Mouse (Mus musculus) ES-Bruce4 (cell line): ENCODE measurements around the gene Tulp2. TPM values are rescaled to one million over a fixed set of nuclear protein-coding genes. Genes with fewer than 3 reads are reported as not detected.

Experiments used
- H3K27ac ChIP-seq: 2 replicates; pipeline ENCODE4 v1.5.1; 2012; ENCODE audit warnings: low read length, inconsistent platforms; ENCODE audit not compliant: insufficient read depth
- H3K27me3 ChIP-seq: 2 replicates; pipeline ENCODE4 v1.6.1; 2012; ENCODE audit warnings: mild to moderate bottlenecking, low read length, inconsistent platforms; ENCODE audit not compliant: control insufficient read depth, poor library complexity, insufficient read depth, severe bottlenecking
- H3K36me3 ChIP-seq: 2 replicates; pipeline ENCODE4 v1.6.1; 2012; ENCODE audit warnings: inconsistent platforms, mild to moderate bottlenecking, low read length, moderate library complexity; ENCODE audit not compliant: control insufficient read depth, poor library complexity, insufficient read depth, severe bottlenecking
- H3K4me1 ChIP-seq: one replicate; pipeline ENCODE4 v1.8.1; 2011; ENCODE audit warnings: low read length; ENCODE audit not compliant: control insufficient read depth, insufficient read depth
- H3K4me3 ChIP-seq: 2 replicates; pipeline ENCODE4 v1.5.1; 2011; ENCODE audit warnings: low read depth, mild to moderate bottlenecking, low read length
- H3K9ac ChIP-seq: 2 replicates; pipeline ENCODE4 v1.6.1; 2012; ENCODE audit warnings: low read depth, mild to moderate bottlenecking, inconsistent platforms; ENCODE audit not compliant: poor library complexity, severe bottlenecking
- H3K9me3 ChIP-seq: replicated peaks from 2 replicates; pipeline ENCODE4 v1.6.1; 2012; ENCODE audit warnings: mild to moderate bottlenecking, low read length, inconsistent platforms; ENCODE audit not compliant: control insufficient read depth, poor library complexity, insufficient read depth, severe bottlenecking
- CTCF ChIP-seq: IDR thresholded peaks from one replicate; pipeline ENCODE4 v1.8.1; 2011; ENCODE audit warnings: low read depth, low read length
- EP300 ChIP-seq: IDR thresholded peaks from 2 replicates; pipeline ENCODE4 v1.6.1; 2011; ENCODE audit warnings: low read depth, low read length; ENCODE audit not compliant: insufficient read depth
- POLR2A ChIP-seq: IDR thresholded peaks from one replicate; pipeline ENCODE4 v1.8.1; 2011; ENCODE audit warnings: low read length; ENCODE audit not compliant: insufficient read depth
- polyA plus RNA-seq: library from polyadenylated mRNA; stranded (reverse); fragments of >200 nt; gene quantifications from 2 replicates; pipeline ENCODE4 v1.2.4, GENCODE M21; 2011; ENCODE audit warnings: low read depth; ENCODE audit not compliant: missing spikeins, insufficient read depth, insufficient read length

Gene Tulp2
- polyA plus RNA-seq, 1 experiment = 1.3 TPM

GRCm38 (mm10) chr7:45558907-45559306 is 77.2 kb downstream of the Tulp2 start:
- TF ChIP-seq EP300 (peak; percentile 89), CTCF (no peak), POLR2A (no peak)
- no peaks in the 10 kb centered on the region for H3K9me3 ChIP-seq
- H3K36me3 ChIP-seq = no peaks in the 10 kb centered on the region
- H3K27ac ChIP-seq = peak overlapping the region; percentile 96
- peak overlapping the region; percentile 48 for H3K4me3 ChIP-seq
- H3K27me3 ChIP-seq = no peaks in the 10 kb centered on the region
- peaks cover 13% of the 10 kb centered on the region for H3K4me1 ChIP-seq
- peak overlapping the region; percentile 78 for H3K9ac ChIP-seq

- H3K36me3 ChIP-seq = no peaks in the 10 kb centered on the region
- TF ChIP-seq EP300 (peak; percentile 65; the same call in 1 of the 2 replicates), CTCF (no peak)
- H3K4me3 ChIP-seq = peak overlapping the region; percentile 74
- no peaks in the 10 kb centered on the region for H3K27me3 ChIP-seq
- H3K9ac ChIP-seq = peak overlapping the region; percentile 78
- H3K27ac ChIP-seq = peak overlapping the region; percentile 96
- no peaks in the 10 kb centered on the region for H3K9me3 ChIP-seq
- H3K4me1 ChIP-seq = peaks cover 9% of the 10 kb centered on the region
Measured at GRCm38 (mm10) chr7:45560241-45560640, 78.6 kb downstream of the Tulp2 start.

- Histone ChIP-seq H3K4me3 (peak overlapping the region; percentile 74), H3K4me1 (peaks cover 9% of the 10 kb centered on the region), H3K36me3 (no peaks in the 10 kb centered on the region), H3K27me3 (no peaks in the 10 kb centered on the region), H3K27ac (peak overlapping the region; percentile 96), H3K9ac (peak overlapping the region; percentile 78), H3K9me3 (no peaks in the 10 kb centered on the region)
- TF ChIP-seq POLR2A = no peak
- peak; percentile 64; the same call in 1 of the 2 replicates for TF ChIP-seq EP300
- TF ChIP-seq CTCF = peak; percentile 84
Measured at GRCm38 (mm10) chr7:45560843-45561623, 79.4 kb downstream of the Tulp2 start.

- H3K9me3 ChIP-seq = no peaks in the 10 kb centered on the region
- no peaks in the 10 kb centered on the region for H3K27me3 ChIP-seq
- H3K4me1 ChIP-seq = peaks cover 9% of the 10 kb centered on the region
- peak overlapping the region; percentile 30 for H3K4me3 ChIP-seq
- no peaks in the 10 kb centered on the region for H3K36me3 ChIP-seq
- TF ChIP-seq EP300 (0 out of 2 replicates have a peak, but pooled peaks have one; percentile 8), POLR2A (no peak)
- peak overlapping the region; percentile 74 for H3K27ac ChIP-seq
- peak overlapping the region; percentile 78 for H3K9ac ChIP-seq
Measured at GRCm38 (mm10) chr7:45561624-45562520, 80.2 kb downstream of the Tulp2 start.

- peak overlapping the region; percentile 67 for H3K27ac ChIP-seq
- peaks cover 6% of the 10 kb centered on the region for H3K4me1 ChIP-seq
- H3K9me3 ChIP-seq = no peaks in the 10 kb centered on the region
- no peaks in the 10 kb centered on the region for H3K27me3 ChIP-seq
- no peak overlapping the region for H3K4me3 ChIP-seq
- H3K9ac ChIP-seq = 0 out of 2 replicates have a peak overlapping the region, but pooled peaks have one; percentile 23
- TF ChIP-seq POLR2A (no peak), EP300 (peak; percentile 96), CTCF (no peak)
- H3K36me3 ChIP-seq = no peaks in the 10 kb centered on the region
Measured at GRCm38 (mm10) chr7:45564811-45565210, 83.1 kb downstream of the Tulp2 start.

- no peaks in the 10 kb centered on the region for H3K9me3 ChIP-seq
- no peaks in the 10 kb centered on the region for H3K27me3 ChIP-seq
- H3K9ac ChIP-seq = peak overlapping the region; percentile 14
- TF ChIP-seq POLR2A = no peak
- no peak for TF ChIP-seq EP300
- TF ChIP-seq CTCF = no peak
- peak overlapping the region; percentile 89 for H3K27ac ChIP-seq
- H3K4me1 ChIP-seq = peaks cover 6% of the 10 kb centered on the region
- peak overlapping the region; percentile 4 for H3K4me3 ChIP-seq
- H3K36me3 ChIP-seq = no peaks in the 10 kb centered on the region
Measured at GRCm38 (mm10) chr7:45565446-45565845, 83.8 kb downstream of the Tulp2 start.
